ENCODE assay signal across 26 mouse cellular contexts in genomic region chr1:144183622-144184021, GRCm38 (mm10). TPM values are rescaled to one million over a fixed set of nuclear protein-coding genes. Genes with fewer than 3 reads are reported as not detected.
DNase-seq lines count a peak whose midpoint lies in the region; ATAC-seq lines count a peak whose summit lies in the region.
"Had no signal": no experiment of that assay in that cellular context is flagged by ENCODE, and none has a peak within 500 bp of the region (broad histone marks: within the 10 kb centered on the region; RNA-seq: fewer than 3 reads in every experiment).

No protein-coding gene starts in this region.

- ATAC-seq in embryonic facial prominence, embryonic 11.5 days (replicated peaks; ENCODE audit: insufficient number of reproducible peaks, low FRiP score, low TSS enrichment, low read depth), result peak; percentile 79
- no peak for ATAC-seq in frontal cortex, adult (ENCODE audit: low TSS enrichment)
- ATAC-seq: intestine, embryonic 15.5 days had no signal

- no peak overlapping the region for H3K27ac ChIP-seq in embryonic facial prominence, embryonic 11.5 days (replicated peaks; ENCODE audit: low read depth, low read length)
- H3K27ac ChIP-seq: forebrain, embryonic 12.5 days; gastrocnemius, adult 2 months; hindbrain, embryonic 15.5 days; intestine, embryonic 15.5 days; left cerebral cortex, adult 2 months; liver, embryonic 13.5 days; midbrain, embryonic 12.5 days; stomach, postnatal 0 days had no signal

- no peaks in the 10 kb centered on the region for H3K36me3 ChIP-seq in embryonic facial prominence, embryonic 11.5 days (replicated peaks; ENCODE audit: control insufficient read depth, insufficient read depth, low read depth, low read length)
- H3K36me3 ChIP-seq: forebrain, embryonic 12.5 days; hindbrain, embryonic 15.5 days; intestine, embryonic 15.5 days; liver, embryonic 13.5 days; midbrain, embryonic 12.5 days had no signal

- no peak overlapping the region for H3K4me2 ChIP-seq in embryonic facial prominence, embryonic 11.5 days (ENCODE audit: low read depth, low read length)
- H3K4me2 ChIP-seq: forebrain, embryonic 12.5 days; hindbrain, embryonic 15.5 days; intestine, embryonic 15.5 days; liver, embryonic 13.5 days; lung, embryonic 14.5 days; midbrain, embryonic 12.5 days had no signal

- no peak overlapping the region for H3K9ac ChIP-seq in embryonic facial prominence, embryonic 11.5 days (replicated peaks; ENCODE audit: low read length)
- H3K9ac ChIP-seq: forebrain, embryonic 12.5 days; hindbrain, embryonic 15.5 days; intestine, embryonic 15.5 days; liver, embryonic 13.5 days; lung, embryonic 14.5 days; midbrain, embryonic 12.5 days had no signal

- no peaks in the 10 kb centered on the region for H3K4me1 ChIP-seq in embryonic facial prominence, embryonic 11.5 days (ENCODE audit: control insufficient read depth, insufficient read depth, low read length)
- H3K4me1 ChIP-seq: hindbrain, embryonic 15.5 days; intestine, embryonic 15.5 days; midbrain, embryonic 12.5 days had no signal

- H3K4me3 ChIP-seq in embryonic facial prominence, embryonic 11.5 days (ENCODE audit: low read depth, low read length), result no peak overlapping the region
- H3K4me3 ChIP-seq: erythroblast, embryonic 14.5 days; forebrain, embryonic 12.5 days; gastrocnemius, adult 2 months; hindbrain, embryonic 15.5 days; intestine, embryonic 15.5 days; left cerebral cortex, adult 2 months; liver, embryonic 13.5 days; midbrain, embryonic 12.5 days had no signal

- DNase-seq in 3T3-L1 (ENCODE audit: low read depth, low spot score), result peak; percentile 7
- DNase-seq in Muller cell, postnatal 12 days (ENCODE audit: inconsistent ontology term), result peak; percentile 10
- peak; percentile 76 for DNase-seq in embryonic facial prominence, embryonic 11.5 days (ENCODE audit: low spot score)
- peak; percentile 30 for DNase-seq in hindlimb bud, embryonic 11.5 days (ENCODE audit: extremely low spot score, low read depth, low spot score)
- no peak for DNase-seq in urinary bladder, postnatal 4 days (ENCODE audit: low spot score in 2 of 2)
- no peak for DNase-seq in heart, adult 8-10 months (ENCODE audit: low spot score)
- DNase-seq: adrenal gland, postnatal 25 days; cerebellum, adult 11 months; cerebellum, adult 9-11 months; gastrocnemius, adult 2 months; kidney, postnatal 4 days; liver, embryonic 13.5 days; lung, embryonic 14.5 days had no signal

- H3K27me3 ChIP-seq in embryonic facial prominence, embryonic 11.5 days (ENCODE audit: control insufficient read depth, insufficient read depth, low read length), result no peaks in the 10 kb centered on the region
- H3K27me3 ChIP-seq: forebrain, embryonic 12.5 days; hindbrain, embryonic 15.5 days; intestine, embryonic 15.5 days; liver, embryonic 13.5 days; midbrain, embryonic 12.5 days had no signal

- no peaks in the 10 kb centered on the region for H3K9me3 ChIP-seq in embryonic facial prominence, embryonic 11.5 days (replicated peaks; ENCODE audit: control insufficient read depth, low read length)
- H3K9me3 ChIP-seq: forebrain, embryonic 12.5 days; hindbrain, embryonic 15.5 days; intestine, embryonic 15.5 days; liver, embryonic 13.5 days; midbrain, embryonic 12.5 days had no signal

RNA-seq across cellular contexts. Expression of gene Rgs13, which starts 6.5 kb away (rescaled TPM):
- 0.14 and 0.45 TPM in 2 replicates for polyA plus RNA-seq in embryonic facial prominence, embryonic 11.5 days (2014; fragmentation: Nextera tagmentation; extraction: Ambion mirVana)
- total RNA-seq in heart, adult 8-10 months (2022), result not detected
- total RNA-seq: adrenal gland, postnatal 25 days; common myeloid progenitor, adult 5-6 weeks; gastrocnemius, adult 2 months; hematopoietic stem cell, adult 5-6 weeks; megakaryocyte, adult 5-6 weeks; monocyte, adult 5-6 weeks had no signal
- polyA plus RNA-seq: erythroblast, embryonic 14.5 days; intestine, embryonic 15.5 days; kidney, embryonic 14.5 days; liver, embryonic 13.5 days; lung, embryonic 14.5 days had no signal

Comparison
In these comparisons a context has a peak if more than half of its experiments do, and no peak if none do; other contexts are left out.
1. DNase-seq: peak in 3T3-L1 (single experiment), Muller cell, postnatal 12 days (single experiment), embryonic facial prominence, embryonic 11.5 days (single experiment) and hindlimb bud, embryonic 11.5 days (single experiment); none in urinary bladder, postnatal 4 days (0 of 2) and heart, adult 8-10 months (single experiment).